Mouse (Mus musculus): ENCODE results near the gene Trim59. TPM values are rescaled to one million over a fixed set of nuclear protein-coding genes. Genes with fewer than 3 reads are reported as not detected.
A peak's percentile ranks its signal among the peaks of the same experiment; 100 is the strongest.

Trim59 gene
- total and polyA plus RNA-seq, 2 experiments from 2014 or later, result 5.5 to 22.5 TPM

DNA sequence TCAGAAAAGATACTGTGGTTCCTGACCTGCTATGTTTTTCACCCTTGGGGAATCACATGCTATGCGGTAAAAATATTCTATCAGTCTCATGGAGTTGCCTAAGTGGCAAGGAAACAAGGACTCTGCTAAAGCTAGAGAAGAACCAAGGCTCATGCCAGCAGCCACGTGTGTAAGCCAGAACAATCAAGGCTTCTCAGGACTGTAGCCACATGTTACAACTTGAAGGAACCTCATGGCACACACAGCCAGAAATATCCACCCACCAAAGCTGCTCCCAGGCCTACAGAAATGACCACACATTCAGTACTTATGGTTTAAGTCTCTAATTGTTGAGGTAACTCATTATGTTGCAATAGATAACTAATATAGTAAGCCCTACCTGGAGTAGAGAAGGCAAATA is 58.0 kb downstream of the Trim59 start:
- Histone ChIP-seq H3K4me1 (ENCODE audit: insufficient read depth, low read length) (no peaks in the 10 kb centered on the region), H3K9ac (replicated peaks; ENCODE audit: low read length) (no peak overlapping the region), H3K27me3 (ENCODE audit: insufficient read depth, low read length) (no peaks in the 10 kb centered on the region), H3K27ac (no peak overlapping the region), H3K36me3 (ENCODE audit: insufficient read depth, low read length) (peaks cover 3% of the 10 kb centered on the region), H3K4me3 (ENCODE audit: low read length) (no peak overlapping the region), H3K4me2 (ENCODE audit: low read depth, low read length) (no peak overlapping the region), H3K9me3 (ENCODE audit: low read length) (no peaks in the 10 kb centered on the region)
- TF ChIP-seq CTCF (IDR thresholded peaks at IDR 0.05; ENCODE audit: low read depth), result no peak
- DNase-seq (ENCODE audit: low spot score) (no peak), ATAC-seq (no peak)
- WGBS, result 87% methylated on average over 2 of the region's 2 CpGs

MicroRNAs encoded within 50 kb of the gene (microRNA counts, 519-probe panel; counts per million panel counts)
- 5,548 counts per million, percentile 90 among the panel's probes with 10 or more counts for microRNA mmu-miR-15b

Small RNA genes lying within 50 kb of the gene (microRNA-seq; reads per million reads assigned to microRNA genes)
- gene Mir15b (827 to 1,903 reads per million in 2 experiments), gene Mir16-2 (266 to 398 reads per million in 2 experiments)

Other genes starting within 250 kb of the Trim59 start
- 29.0 and 32.0 TPM in 2 replicates for gene 1110032F04Rik, start 175.2 kb downstream of the Trim59 start, total RNA-seq (2014; rRNA removed)
- 4.8 and 5.2 TPM in 2 replicates for gene 1110032F04Rik, start 175.2 kb downstream of the Trim59 start, polyA plus RNA-seq (2015; fragmentation: Nextera tagmentation; extraction: Ambion mirVana)
- gene Ift80, start 40.2 kb downstream of the Trim59 start, total RNA-seq (2014; rRNA removed), result 6.9 and 7.7 TPM in 2 replicates
- 5.3 and 6.5 TPM in 2 replicates for gene Ift80, start 40.2 kb downstream of the Trim59 start, polyA plus RNA-seq (2015; fragmentation: Nextera tagmentation; extraction: Ambion mirVana)
- 7.2 and 12.5 TPM in 2 replicates for gene Smc4, start 40.0 kb downstream of the Trim59 start, total RNA-seq (2014; rRNA removed)
- 34.6 and 45.7 TPM in 2 replicates for gene Smc4, start 40.0 kb downstream of the Trim59 start, polyA plus RNA-seq (2015; fragmentation: Nextera tagmentation; extraction: Ambion mirVana)
- 48.2 and 53.0 TPM in 2 replicates for gene Kpna4, start 82.4 kb upstream of the Trim59 start, total RNA-seq (2014; rRNA removed)
- gene Kpna4, start 82.4 kb upstream of the Trim59 start, polyA plus RNA-seq (2015; fragmentation: Nextera tagmentation; extraction: Ambion mirVana), result 21.7 and 26.4 TPM in 2 replicates
- not detected in 2 replicates for gene Arl14, start 177.7 kb upstream of the Trim59 start, total RNA-seq (2014; rRNA removed)
- not detected in 2 replicates for gene Arl14, start 177.7 kb upstream of the Trim59 start, polyA plus RNA-seq (2015; fragmentation: Nextera tagmentation; extraction: Ambion mirVana)

Measured in hindbrain, postnatal 0 days (tissue).